Mouse (Mus musculus) ES-E14 (cell line): ENCODE measurements at regions not wholly inside any gene's neighbourhood (a gene's known extent, or its start where the extent isn't known, plus 50 kb on each side); places are given as distances from the start of the nearest gene placed in this dataset.

Experiments
- DNase-seq: peaks from one replicate; pipeline ENCODE4 v3.0.0-alpha.2; 2013; ENCODE audit warnings: low read depth, low spot score
- H3K27ac ChIP-seq: 2 replicates; pipeline ENCODE4 v1.5.1; 2012; ENCODE audit warnings: low read depth, mild to moderate bottlenecking, low read length, moderate library complexity, mixed read lengths; ENCODE audit not compliant: poor library complexity, insufficient read depth, severe bottlenecking
- H3K36me3 ChIP-seq: 2 replicates; pipeline ENCODE4 v1.6.1; 2012; ENCODE audit warnings: mild to moderate bottlenecking, low read length, moderate library complexity, mixed read lengths; ENCODE audit not compliant: control insufficient read depth, poor library complexity, insufficient read depth, severe bottlenecking
- H3K4me1 ChIP-seq, 2 experiments: fragments of 150-350 bp in 1 of 2; sonication (generic) in 1 of 2; 2 replicates each; pipeline ENCODE4 v1.6.1; 2012; ENCODE audit warnings: low read length in 2 of 2, mild to moderate bottlenecking in 1 of 2, mixed read lengths in 1 of 2; ENCODE audit not compliant: control insufficient read depth in 2 of 2, insufficient read depth in 2 of 2, poor library complexity in 1 of 2
- H3K4me3 ChIP-seq, 2 experiments: fragments of 150-350 bp in 1 of 2; sonication (generic) in 1 of 2; 2 replicates each; pipeline ENCODE4 v1.5.1; 2012; ENCODE audit warnings: low read length in 2 of 2, low read depth in 1 of 2, mild to moderate bottlenecking in 1 of 2, mixed read lengths in 1 of 2; ENCODE audit not compliant: insufficient read depth in 1 of 2, poor library complexity in 1 of 2, severe bottlenecking in 1 of 2
- H3K9ac ChIP-seq: 2 replicates; pipeline ENCODE4 v1.6.1; 2012; ENCODE audit warnings: low read depth, mild to moderate bottlenecking, low read length, mixed read lengths; ENCODE audit not compliant: poor library complexity, insufficient read depth, severe bottlenecking
- H3K9me3 ChIP-seq: fragments of 150-350 bp; sonication (generic); 2 replicates; pipeline ENCODE4 v1.6.1; 2012; ENCODE audit warnings: low read depth, mild to moderate bottlenecking, low read length; ENCODE audit not compliant: control insufficient read depth, insufficient read depth
- CHD2 ChIP-seq: IDR thresholded peaks from 2 replicates; pipeline ENCODE4 v1.6.1; 2014; ENCODE audit warnings: mild to moderate bottlenecking, low read depth, low read length, inconsistent platforms
- HCFC1 ChIP-seq: IDR thresholded peaks from 2 replicates; pipeline ENCODE4 v1.6.1; 2012; ENCODE audit warnings: low read length, inconsistent platforms, borderline replicate concordance; ENCODE audit not compliant: insufficient read depth
- MAFK ChIP-seq: IDR thresholded peaks from 2 replicates; pipeline ENCODE4 v1.6.1; 2014; ENCODE audit warnings: mild to moderate bottlenecking, low read depth, low read length, inconsistent platforms; ENCODE audit not compliant: insufficient read depth
- ZC3H11A ChIP-seq: IDR thresholded peaks from 2 replicates; pipeline ENCODE4 v1.6.1; 2012; ENCODE audit warnings: low read depth, mild to moderate bottlenecking, inconsistent platforms, low read length, borderline replicate concordance
- ZNF384 ChIP-seq: IDR thresholded peaks from 2 replicates; pipeline ENCODE4 v1.6.1; 2012; ENCODE audit warnings: low read depth, low read length, inconsistent platforms
- in situ Hi-C, 2 experiments: fragments of 600-800 bp; cut with MboI; formaldehyde crosslinking; loops; one replicate each; pipeline ENCODE4 v1.15.1; 2025; ENCODE audit warnings: low sequenced_read_pairs in 2 of 2, inconsistent platforms in 1 of 2; ENCODE audit not compliant: unreplicated experiment in 2 of 2

- in situ Hi-C loops, result no loop called here
Observed at GRCm38 (mm10) chr10:15249402-15250086, 531.5 kb upstream of the Gje1 start.

GRCm38 (mm10) chr10:15248899-15249298 is 530.9 kb upstream of the Gje1 start:
- Histone ChIP-seq H3K4me3 (no peak overlapping the region), H3K9ac (no peak overlapping the region), H3K27ac (no peak overlapping the region), H3K36me3 (no peaks in the 10 kb centered on the region), H3K4me1 (no peaks in the 10 kb centered on the region), H3K9me3 (no peaks in the 10 kb centered on the region)
- no peak for DNase-seq
- no peak for TF ChIP-seq MAFK
- no peak for TF ChIP-seq CHD2
- TF ChIP-seq ZC3H11A, result no peak
- no peak for TF ChIP-seq ZNF384
- in situ Hi-C loops, result no loop called here

More at GRCm38 (mm10) chr10:15249402-15250086, 531.5 kb upstream of the Gje1 start:
- no peaks in the 10 kb centered on the region for H3K9me3 ChIP-seq
- H3K4me1 ChIP-seq, result no peaks in the 10 kb centered on the region
- TF ChIP-seq HCFC1, result no peak
- no peak for TF ChIP-seq MAFK
- no peak for TF ChIP-seq ZNF384
- no peak for TF ChIP-seq ZC3H11A
- no peak for TF ChIP-seq CHD2
- no peak for DNase-seq
- no peak overlapping the region for H3K9ac ChIP-seq
- H3K36me3 ChIP-seq, result no peaks in the 10 kb centered on the region
- H3K27ac ChIP-seq, result no peak overlapping the region
- no peak overlapping the region for H3K4me3 ChIP-seq

GRCm38 (mm10) chr10:15244376-15245262 is 526.6 kb upstream of the Gje1 start:
- in situ Hi-C loops, result no loop called here
- DNase-seq, result no peak
- no peaks in the 10 kb centered on the region for H3K9me3 ChIP-seq
- H3K4me3 ChIP-seq, result no peak overlapping the region
- TF ChIP-seq HCFC1 (no peak), ZNF384 (no peak), MAFK (no peak), ZC3H11A (no peak), CHD2 (no peak)
- H3K27ac ChIP-seq, result no peak overlapping the region
- H3K9ac ChIP-seq, result no peak overlapping the region
- no peaks in the 10 kb centered on the region for H3K4me1 ChIP-seq
- no peaks in the 10 kb centered on the region for H3K36me3 ChIP-seq

GRCm38 (mm10) chr10:15243460-15243859 is 525.4 kb upstream of the Gje1 start:
- in situ Hi-C loops, result no loop called here
- Histone ChIP-seq H3K27ac (no peak overlapping the region), H3K4me3 (no peak overlapping the region), H3K4me1 (no peaks in the 10 kb centered on the region), H3K9ac (no peak overlapping the region), H3K9me3 (no peaks in the 10 kb centered on the region), H3K36me3 (no peaks in the 10 kb centered on the region)
- DNase-seq, result no peak
- TF ChIP-seq MAFK, result no peak
- TF ChIP-seq ZC3H11A, result no peak
- no peak for TF ChIP-seq HCFC1
- no peak for TF ChIP-seq CHD2
- no peak for TF ChIP-seq ZNF384
